Mouse (Mus musculus) embryonic stem cell, embryonic (primary cell): ENCODE measurements around the gene Afmid.

Source experiments
- CTCF ChIA-PET, 4 experiments: fragments of 300-600 bp in 2 of 4; fragments of 350-600 bp in 2 of 4; sonication (Branson Sonifier 250); formaldehyde crosslinking; loops; one replicate each; lab custom pipeline; 2022; ENCODE audit warnings: inconsistent platforms in 2 of 4; lab: Charles Lee
- POLR2A ChIA-PET, 4 experiments: fragments of 300-600 bp in 2 of 4; fragments of 350-600 bp in 2 of 4; sonication (Branson Sonifier 250); formaldehyde crosslinking; loops; one replicate each; lab custom pipeline; 2022; ENCODE audit warnings: antibody characterized with exemption in 4 of 4, inconsistent platforms in 1 of 4; lab: Charles Lee

Gene Afmid

DNA sequence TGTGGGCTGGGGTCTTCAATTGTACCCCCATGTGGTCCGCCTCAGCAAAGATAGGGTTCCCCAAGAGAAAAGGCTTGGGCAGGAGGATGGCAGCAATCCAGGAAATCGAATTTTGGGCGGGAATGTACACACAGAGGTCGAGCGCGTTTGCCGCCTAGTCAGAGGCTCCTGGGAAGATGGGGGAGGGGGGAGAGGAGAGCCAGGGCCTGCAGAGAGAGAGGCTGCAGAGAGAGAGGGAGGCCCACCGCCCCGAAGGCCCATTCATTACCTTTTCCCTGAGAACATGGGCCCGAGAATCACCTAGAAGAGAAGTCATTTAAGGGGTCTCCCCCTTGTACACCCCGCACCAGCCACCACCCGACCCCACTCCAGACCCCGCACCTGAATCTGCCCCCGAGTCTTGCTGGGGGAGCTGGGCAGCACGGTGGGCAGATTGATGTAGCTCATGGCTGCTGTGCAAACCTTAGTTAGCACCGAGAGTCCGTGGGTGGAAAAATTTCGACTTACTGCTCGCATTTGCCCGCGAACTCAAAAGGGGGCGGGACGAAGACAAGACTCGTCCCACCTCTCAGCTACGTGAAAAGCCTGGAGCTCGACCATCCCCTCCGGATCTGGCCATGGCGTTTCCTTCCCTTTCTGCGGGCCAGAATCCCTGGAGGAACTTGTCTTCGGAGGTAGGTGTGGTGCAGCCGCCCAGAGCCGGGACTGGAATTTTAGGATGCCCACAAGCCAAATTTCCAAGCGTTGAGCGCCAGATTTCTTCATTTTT is at the start of gene Afmid, which contains the start of gene Tk1:
TSS of gene Afmid (plus strand) at position 592 of the 769 bp plus-strand sequence.
TSS of gene Tk1 (minus strand) at position 760 of the 769 bp plus-strand sequence.
- CTCF ChIA-PET = interaction anchor here (0.5 to 4.2 kb wide), 47 partner anchors 9 to 1254 kb away, joined by 3 to 31 read pairs (median 4); partner anchors contain the start of genes Tmc6 (in 2 of the 4), Tmc8 (in 2 of the 4), Gm20708 (in 1 of the 4) and Syngr2 (in 1 of the 4)
- POLR2A ChIA-PET = interaction anchor here (0.6 to 3.1 kb wide), 51 partner anchors 9 to 545 kb away, joined by 3 to 18 read pairs (median 4); partner anchors contain the start of genes Gm20708 (in 3 of the 4), Syngr2 (in 3 of the 4), 6030468B19Rik (in 2 of the 4) and Birc5 (in 2 of the 4)

DNA sequence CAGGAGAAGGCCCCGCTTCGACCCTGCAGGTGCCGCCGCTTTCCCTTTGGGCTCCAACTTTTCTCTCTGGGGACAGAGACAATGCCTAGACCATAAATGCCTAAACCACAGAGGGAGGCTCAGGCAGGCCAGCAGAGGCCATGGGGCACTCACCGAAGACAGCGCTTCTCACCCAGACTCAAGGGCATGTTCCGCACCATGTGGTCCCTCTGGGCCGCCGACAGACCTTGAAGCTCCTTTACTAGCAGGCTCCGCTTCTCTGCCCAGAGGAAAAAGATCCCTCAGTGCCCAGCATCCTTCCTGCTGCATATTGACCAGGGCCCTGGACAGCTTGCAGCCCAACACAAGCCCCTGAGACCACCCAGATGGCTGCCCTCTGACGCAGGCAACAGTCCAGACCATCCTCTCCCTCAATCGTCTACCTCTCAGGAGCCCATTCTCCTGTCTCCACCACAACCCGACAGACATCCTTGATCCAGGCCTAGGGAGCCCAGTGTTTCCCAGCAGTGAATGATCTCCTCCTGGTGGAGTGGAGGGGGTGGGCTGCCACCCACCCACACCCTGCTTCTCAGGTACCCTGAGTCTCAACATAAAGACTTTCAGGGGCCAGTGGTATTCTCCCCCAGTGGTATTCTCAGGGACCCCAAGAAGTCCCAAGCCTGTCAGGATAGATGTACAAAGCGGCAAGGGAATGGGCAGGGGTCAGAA is 49.5 kb upstream of the Afmid start:
- CTCF ChIA-PET = interaction anchor here in 1 of 4 experiments (1.5 kb wide), 1 partner anchor 14 kb away, joined by 5 read pairs; no protein-coding TSS in a partner anchor
- POLR2A ChIA-PET = no interaction called here

- ChIA-PET POLR2A (interaction anchor here in 2 of 4 experiments (0.6 to 1.4 kb wide), 2 partner anchors 13 to 635 kb away, joined by 3 to 4 read pairs; no protein-coding TSS in a partner anchor), CTCF (interaction anchor here in 1 of 4 experiments (4.3 kb wide), 1 partner anchor 14 kb away, joined by 26 read pairs; no protein-coding TSS in a partner anchor)
Observed at GRCm38 (mm10) chr11:117777111-117777510, 48.6 kb upstream of the Afmid start.

GRCm38 (mm10) chr11:117778031-117778430 is 47.7 kb upstream of the Afmid start:
- POLR2A ChIA-PET = interaction anchor here in 3 of 4 experiments (0.5 to 4.2 kb wide), 5 partner anchors 12 to 124 kb away, joined by 3 to 16 read pairs (median 4); partner anchors contain the start of gene Tnrc6c (in 1 of the 3)
- CTCF ChIA-PET = interaction anchor here in 3 of 4 experiments (0.6 to 6.7 kb wide), 7 partner anchors 13 to 389 kb away, joined by 3 to 56 read pairs (median 5); no protein-coding TSS in a partner anchor

- CTCF ChIA-PET = interaction anchor here in 3 of 4 experiments (1.1 to 6.7 kb wide), 7 partner anchors 12 to 390 kb away, joined by 3 to 56 read pairs (median 6); no protein-coding TSS in a partner anchor
- POLR2A ChIA-PET = interaction anchor here in 2 of 4 experiments (0.7 to 4.2 kb wide), 16 partner anchors 11 to 254 kb away, joined by 3 to 20 read pairs (median 4); partner anchors contain the start of genes Afmid (in 1 of the 2), Gm20708 (in 1 of the 2), Syngr2 (in 1 of the 2) and Tk1 (in 1 of the 2)
Observed at GRCm38 (mm10) chr11:117778851-117779433, 46.8 kb upstream of the Afmid start.

GRCm38 (mm10) chr11:117779434-117780198 is 46.1 kb upstream of the Afmid start:
- ChIA-PET POLR2A (interaction anchor here (0.6 to 4.3 kb wide), 20 partner anchors 10 to 889 kb away, joined by 3 to 26 read pairs (median 4); partner anchors contain the start of genes Afmid (in 1 of the 4), Gm20708 (in 1 of the 4), Syngr2 (in 1 of the 4) and Tk1 (in 1 of the 4)), CTCF (interaction anchor here in 3 of 4 experiments (1.1 to 6.7 kb wide), 9 partner anchors 11 to 387 kb away, joined by 3 to 56 read pairs (median 6); no protein-coding TSS in a partner anchor)

GRCm38 (mm10) chr11:117780199-117780515 is 45.6 kb upstream of the Afmid start:
- ChIA-PET CTCF (interaction anchor here in 2 of 4 experiments (1.4 to 6.7 kb wide), 6 partner anchors 10 to 388 kb away, joined by 3 to 56 read pairs (median 8); no protein-coding TSS in a partner anchor), POLR2A (interaction anchor here (0.6 to 4.3 kb wide), 13 partner anchors 10 to 889 kb away, joined by 3 to 26 read pairs (median 4); partner anchors contain the start of genes Afmid (in 1 of the 4), Tk1 (in 1 of the 4) and Tnrc6c (in 1 of the 4))

GRCm38 (mm10) chr11:117780582-117781111 is 45.1 kb upstream of the Afmid start:
- POLR2A ChIA-PET = interaction anchor here (0.6 to 4.3 kb wide), 29 partner anchors 9 to 890 kb away, joined by 3 to 26 read pairs (median 4); partner anchors contain the start of genes Afmid (in 1 of the 4), Tk1 (in 1 of the 4) and Tnrc6c (in 1 of the 4)
- CTCF ChIA-PET = interaction anchor here (0.5 to 6.7 kb wide), 19 partner anchors 10 to 576 kb away, joined by 3 to 56 read pairs (median 3); no protein-coding TSS in a partner anchor

DNA sequence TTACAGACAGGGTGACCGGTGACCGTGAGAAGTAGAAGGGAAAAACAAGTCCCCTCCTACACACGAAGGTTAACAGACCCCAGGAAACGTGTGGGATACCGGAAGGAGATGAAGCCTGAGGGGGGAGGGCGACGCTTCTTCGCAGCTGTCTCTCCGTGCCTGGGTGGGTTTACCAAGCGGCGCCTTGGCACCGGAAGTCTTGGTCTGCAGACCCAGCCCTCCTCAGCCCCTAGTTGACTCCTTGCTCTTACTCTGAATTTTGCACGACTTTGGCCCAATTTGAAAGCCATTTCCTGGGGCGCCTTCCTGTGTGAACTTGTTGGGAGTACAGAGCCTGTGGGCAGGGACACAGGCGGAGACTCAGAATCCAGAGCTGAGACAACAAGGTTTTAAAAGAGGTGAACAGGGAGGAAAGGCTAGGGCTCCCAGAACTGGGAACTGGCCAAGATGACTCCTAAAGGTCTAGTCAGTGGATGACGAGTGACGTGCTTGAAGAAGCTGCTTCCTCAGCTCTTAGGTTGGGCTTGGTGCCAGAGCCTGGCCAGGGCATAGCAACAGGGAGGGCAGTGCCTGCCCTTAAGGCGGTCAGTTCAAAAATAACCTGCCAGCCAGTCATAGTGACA is 44.4 kb upstream of the Afmid start:
- POLR2A ChIA-PET = interaction anchor here (0.6 to 4.3 kb wide), 31 partner anchors 9 to 703 kb away, joined by 3 to 26 read pairs (median 4); partner anchors contain the start of genes Afmid (in 1 of the 4), Tk1 (in 1 of the 4) and Tnrc6c (in 1 of the 4)
- CTCF ChIA-PET = interaction anchor here (0.6 to 6.7 kb wide), 23 partner anchors 9 to 576 kb away, joined by 3 to 56 read pairs (median 3); no protein-coding TSS in a partner anchor

DNA sequence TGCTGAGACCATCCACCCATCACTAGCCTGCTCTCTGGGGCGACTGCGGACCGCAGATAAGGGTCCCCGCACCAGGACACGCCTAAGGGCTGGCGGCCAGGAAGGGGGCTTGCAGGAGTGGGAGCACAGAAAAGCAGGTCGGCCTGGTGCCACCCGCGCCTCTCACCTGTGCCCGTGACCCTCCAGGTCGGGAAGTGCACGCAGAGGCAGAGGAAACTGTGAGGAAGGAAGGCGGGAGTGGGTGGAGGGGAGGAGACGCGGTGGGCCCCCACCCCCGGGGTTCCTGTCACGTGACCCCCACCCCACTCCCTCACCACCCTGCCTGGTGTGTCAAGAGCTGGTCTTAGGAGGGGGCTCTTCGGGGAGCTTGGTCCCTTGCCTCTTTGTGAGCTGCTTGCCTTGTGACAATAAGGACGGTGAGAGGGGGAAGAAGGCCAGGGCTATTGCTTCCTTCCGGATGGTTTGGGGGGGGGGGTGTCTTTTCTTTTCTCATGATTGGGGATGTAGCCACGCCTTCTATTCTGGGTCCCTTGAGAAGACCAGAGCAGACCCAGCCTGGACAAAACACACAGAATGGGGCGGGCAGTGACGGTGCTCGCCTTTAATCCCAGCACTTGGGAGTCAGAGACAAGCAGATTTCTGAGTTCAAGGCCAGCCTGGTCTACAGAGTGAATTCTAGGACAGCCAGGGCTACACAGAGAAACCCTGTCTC is 43.6 kb upstream of the Afmid start, which contains the start of the genes Tmc8 and Tmc6:
TSS of gene Tmc8 (plus strand) at position 84 of the 712 bp plus-strand sequence.
TSS of gene Tmc6 (minus strand) at position 206 of the 712 bp plus-strand sequence.
- ChIA-PET CTCF (interaction anchor here (0.6 to 6.7 kb wide), 26 partner anchors 8 to 469 kb away, joined by 3 to 56 read pairs (median 4); partner anchors contain the start of gene Afmid (in 1 of the 4)), POLR2A (interaction anchor here (0.5 to 4.3 kb wide), 35 partner anchors 8 to 568 kb away, joined by 3 to 26 read pairs (median 4); partner anchors contain the start of gene Tnrc6c (in 1 of the 4))

GRCm38 (mm10) chr11:117782705-117783034 is 43.1 kb upstream of the Afmid start:
- ChIA-PET CTCF (interaction anchor here (0.6 to 6.7 kb wide), 21 partner anchors 9 to 587 kb away, joined by 3 to 56 read pairs (median 4); partner anchors contain the start of gene Afmid (in 1 of the 4)), POLR2A (interaction anchor here in 3 of 4 experiments (0.6 to 4.3 kb wide), 25 partner anchors 7 to 546 kb away, joined by 3 to 26 read pairs (median 4); partner anchors contain the start of gene Birc5 (in 1 of the 3))

DNA sequence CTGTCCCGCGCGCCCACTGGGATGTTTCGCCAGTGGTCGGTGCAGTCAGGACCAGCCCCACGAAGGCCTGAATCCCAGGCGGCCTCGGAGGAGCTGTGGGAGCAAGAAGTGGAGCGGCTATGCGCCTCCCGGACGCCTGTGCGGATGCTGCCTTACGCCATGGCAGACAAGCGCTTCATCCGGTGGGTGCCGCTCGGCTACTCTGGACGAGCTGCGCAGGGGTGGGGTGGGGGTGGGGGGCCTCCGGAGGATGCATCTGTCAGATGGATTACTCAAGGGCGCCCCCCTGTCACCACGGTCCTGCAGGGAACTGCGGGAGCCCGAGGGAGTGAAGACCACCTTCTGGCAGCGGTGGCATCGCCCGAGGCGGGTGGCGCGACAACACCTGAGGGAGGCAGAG is 42.6 kb upstream of the Afmid start:
- CTCF ChIA-PET = interaction anchor here (0.6 to 6.7 kb wide), 25 partner anchors 8 to 586 kb away, joined by 3 to 56 read pairs (median 4); partner anchors contain the start of gene Afmid (in 1 of the 4)

DNA sequence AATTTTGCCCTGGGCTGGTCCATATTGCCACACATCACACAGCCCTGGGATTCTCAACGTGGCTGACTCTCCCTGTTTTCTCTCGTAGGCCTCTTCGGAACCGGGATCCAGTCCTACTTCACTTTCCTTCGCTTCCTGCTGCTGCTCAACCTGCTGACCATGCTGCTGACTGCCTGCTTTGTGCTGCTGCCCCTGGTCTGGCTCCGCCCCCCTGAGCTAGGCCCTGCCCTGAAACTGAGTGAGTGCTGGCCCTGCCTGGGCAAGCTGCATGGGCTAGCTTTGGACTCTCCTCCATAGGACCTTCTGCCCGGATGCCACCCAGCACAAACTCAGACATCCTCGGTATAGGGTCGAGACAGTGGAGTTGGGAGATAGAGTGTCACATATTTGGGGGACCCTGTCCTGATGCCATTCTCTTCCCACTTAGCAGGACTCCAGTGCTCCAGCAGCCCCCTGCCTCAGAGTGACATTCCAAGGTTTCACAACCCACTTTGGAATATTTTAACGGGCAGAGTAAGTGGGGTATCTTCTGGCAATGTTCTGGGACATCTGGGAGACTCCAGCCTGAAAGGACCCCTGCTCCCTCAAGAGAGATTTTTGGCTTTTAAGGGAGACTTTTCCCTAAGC is 41.9 kb upstream of the Afmid start:
- CTCF ChIA-PET = interaction anchor here in 3 of 4 experiments (0.5 to 6.7 kb wide), 12 partner anchors 8 to 394 kb away, joined by 3 to 56 read pairs (median 4); no protein-coding TSS in a partner anchor
- POLR2A ChIA-PET = interaction anchor here in 3 of 4 experiments (0.6 to 4.3 kb wide), 20 partner anchors 8 to 440 kb away, joined by 3 to 26 read pairs (median 3); partner anchors contain the start of genes Afmid (in 2 of the 3), Tk1 (in 2 of the 3) and Birc5 (in 1 of the 3)

More for the DNA sequence above, 42.6 kb upstream of the Afmid start:
- POLR2A ChIA-PET = interaction anchor here in 3 of 4 experiments (0.6 to 4.3 kb wide), 26 partner anchors 8 to 547 kb away, joined by 3 to 26 read pairs (median 3); partner anchors contain the start of genes Afmid (in 2 of the 3), Tk1 (in 2 of the 3) and Birc5 (in 1 of the 3)
